Mouse (Mus musculus) right cerebral cortex, adult 2 months (tissue): ENCODE data around the gene Foxn1.

ENCODE experiments used
- DNase-seq, 2 experiments: peaks; one replicate each; pipeline ENCODE4 v3.0.0; 2021 to 2022; ENCODE audit warnings: low spot score in 2 of 2

Gene Foxn1

DNA sequence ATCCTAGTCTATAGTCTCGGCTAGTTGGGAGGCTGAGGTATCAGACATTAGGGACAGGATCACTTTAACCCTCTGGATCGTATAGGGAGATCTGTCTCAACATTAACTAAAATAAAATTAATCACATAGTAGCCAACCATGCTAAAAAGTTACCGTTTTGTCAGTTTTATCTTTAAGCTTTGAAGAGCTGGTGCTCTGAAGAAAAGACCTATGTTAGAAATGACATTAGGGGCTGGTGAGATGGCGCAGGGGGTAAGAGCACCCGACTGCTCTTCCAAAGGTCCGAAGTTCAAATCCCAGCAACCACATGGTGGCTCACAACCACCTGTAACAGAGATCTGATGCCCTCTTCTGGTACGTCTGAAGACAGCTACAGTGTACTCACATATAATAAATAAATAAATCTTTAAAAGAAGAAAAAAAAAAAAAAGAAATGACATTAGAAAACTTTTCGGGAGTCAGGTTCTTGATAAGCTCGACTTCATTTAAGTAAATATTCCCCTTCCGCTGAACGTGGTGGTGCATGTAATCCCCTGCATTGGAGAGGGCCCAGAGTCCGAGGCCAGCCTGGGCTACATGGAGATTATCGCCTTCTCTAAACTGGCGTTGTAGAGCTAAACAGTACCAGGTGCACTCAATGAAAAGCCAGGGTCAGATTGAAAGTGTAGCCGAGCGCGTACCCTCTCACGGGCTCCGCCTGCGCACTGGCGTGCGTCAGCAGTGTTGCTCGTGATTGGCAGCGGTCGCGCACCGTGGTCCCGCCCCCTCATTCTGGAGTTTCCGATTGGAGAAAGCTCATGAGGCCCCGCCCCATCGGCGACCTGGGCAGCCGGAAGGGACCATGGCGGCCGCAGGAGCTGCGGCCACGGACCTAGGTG is 58.5 kb downstream of the Foxn1 start, which contains the start of gene Pigs:
Gene Pigs, plus strand, starts transcription at position 782 of the 878 bp plus-strand sequence.
- DNase-seq, result peak; percentile 97

DNA sequence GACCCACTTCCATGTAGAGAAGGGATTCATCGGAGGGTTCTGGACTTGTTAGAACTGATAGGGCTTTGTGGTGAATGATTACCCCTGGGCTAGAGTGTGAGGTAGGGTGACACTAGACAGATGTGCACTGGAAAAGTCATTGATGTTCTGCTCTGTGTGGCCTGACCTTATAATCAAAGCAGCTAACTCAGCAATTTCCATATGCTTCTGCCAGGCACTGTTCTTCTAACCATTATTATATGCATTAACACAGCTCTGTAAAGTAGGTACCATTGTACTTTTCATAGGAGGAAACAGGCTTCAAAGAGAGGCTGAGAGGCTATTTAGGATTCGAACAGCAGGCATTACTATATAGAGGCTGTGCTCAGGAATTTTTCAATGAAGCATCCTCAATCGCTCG is 59.1 kb downstream of the Foxn1 start:
- DNase-seq, result no peak

DNA sequence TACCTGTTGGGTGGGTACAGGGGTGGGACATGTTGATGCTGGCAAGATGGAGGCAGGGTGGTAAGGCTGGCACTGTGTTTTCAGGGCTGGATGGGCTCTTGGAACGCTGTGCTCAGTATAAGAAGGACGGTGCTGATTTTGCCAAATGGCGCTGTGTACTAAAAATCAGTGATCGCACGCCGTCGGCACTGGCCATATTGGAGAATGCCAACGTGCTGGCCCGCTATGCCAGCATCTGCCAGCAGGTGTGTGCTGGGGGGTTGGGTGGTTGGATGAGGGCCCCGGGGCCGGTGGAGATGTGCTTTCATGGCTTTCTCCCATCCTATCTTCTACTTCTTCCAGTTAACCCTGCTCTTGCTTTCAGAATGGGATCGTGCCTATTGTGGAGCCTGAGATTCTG is 61.4 kb downstream of the Foxn1 start:
- DNase-seq, result no peak

DNA sequence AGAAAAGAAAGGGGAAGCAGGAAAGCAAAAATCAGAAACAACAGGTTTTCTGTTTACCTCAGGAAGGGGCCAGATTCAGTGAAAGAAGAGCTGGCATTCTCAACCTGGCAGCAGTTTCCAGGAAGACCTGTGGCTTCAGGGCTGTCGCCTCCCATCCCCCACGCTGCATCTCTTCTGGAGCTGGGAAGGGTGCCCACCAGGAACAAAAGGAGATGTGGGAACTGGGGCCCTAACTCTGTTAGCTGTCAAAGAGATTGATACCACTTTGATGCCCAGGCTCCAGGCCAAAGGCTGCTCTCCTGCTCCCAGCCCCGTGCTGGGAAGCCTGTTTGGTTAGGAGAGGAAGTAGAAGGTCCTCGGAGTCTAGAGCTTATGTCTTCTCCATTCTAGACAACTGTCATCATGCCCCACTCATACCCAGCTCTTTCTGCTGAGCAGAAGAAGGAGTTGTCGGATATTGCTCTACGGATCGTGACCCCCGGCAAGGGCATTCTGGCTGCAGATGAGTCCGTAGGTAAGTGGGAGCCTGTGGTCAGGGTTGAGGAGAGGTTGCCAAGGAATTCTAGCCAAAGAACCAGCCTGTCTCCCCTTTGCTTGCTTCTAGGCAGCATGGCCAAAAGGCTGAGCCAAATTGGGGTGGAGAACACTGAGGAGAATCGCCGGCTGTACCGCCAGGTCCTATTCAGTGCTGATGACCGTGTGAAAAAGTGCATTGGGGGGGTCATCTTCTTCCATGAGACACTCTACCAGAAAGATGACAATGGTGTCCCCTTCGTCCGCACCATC is 62.2 kb downstream of the Foxn1 start:
- no peak for DNase-seq

DNA sequence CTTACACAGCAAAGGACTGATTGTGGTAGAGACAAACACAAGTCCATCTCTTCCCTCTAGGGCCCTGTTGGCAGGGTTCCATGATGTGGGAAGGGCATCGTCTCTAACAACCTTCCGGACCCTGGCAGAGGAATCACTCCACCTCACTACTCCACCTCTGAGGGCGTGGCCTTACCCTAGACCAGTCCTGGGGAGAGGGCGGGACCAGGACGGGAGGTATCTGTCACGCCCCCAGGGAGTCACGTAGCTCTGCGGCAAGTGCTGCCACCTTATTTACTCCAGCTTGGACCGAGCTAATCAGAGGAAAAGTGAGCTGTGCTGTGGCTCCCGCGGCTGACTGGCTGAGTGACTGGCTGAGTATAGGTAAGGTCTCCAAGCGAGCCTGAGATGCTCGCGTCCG is 63.5 kb downstream of the Foxn1 start, which contains the start of gene Aldoc:
Gene Aldoc, plus strand, starts transcription at position 109 of the 400 bp plus-strand sequence.
- DNase-seq, result peak; percentile 66 to 80

DNA sequence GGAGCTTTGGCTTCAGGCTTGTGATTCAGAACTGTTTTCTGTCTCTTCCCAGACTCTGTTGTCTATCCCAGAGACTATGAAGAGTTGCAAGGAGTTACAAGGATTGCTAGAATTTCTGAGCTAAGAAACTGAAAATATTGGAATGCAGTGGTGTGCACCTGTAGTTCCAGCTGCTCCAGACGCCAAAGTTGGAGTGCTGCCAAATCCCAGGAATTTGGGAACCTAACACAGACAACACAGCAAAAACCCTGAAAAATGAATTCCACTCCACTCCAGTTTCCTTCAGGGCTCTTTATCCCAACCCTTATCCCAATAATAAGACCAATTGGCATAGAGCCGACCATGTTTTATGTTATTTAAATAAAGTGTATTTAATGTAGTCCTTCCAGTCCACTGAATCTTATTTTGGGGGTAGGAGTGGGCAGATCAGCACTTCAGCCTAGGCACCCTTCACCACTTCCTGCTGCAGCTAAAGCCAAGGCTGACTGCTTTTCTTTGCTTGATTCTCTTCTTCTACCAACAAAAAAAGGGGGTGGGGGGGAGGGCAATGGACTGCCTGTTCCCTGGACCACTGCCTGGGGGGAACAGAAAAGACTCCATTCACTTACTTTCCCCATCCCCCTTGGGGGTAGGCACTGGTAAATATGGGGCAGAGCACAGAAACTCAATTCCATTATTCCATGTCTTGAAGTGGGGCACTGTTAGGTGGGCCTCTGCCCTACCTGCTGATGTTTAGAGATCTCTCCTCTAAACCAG is 64.1 kb downstream of the Foxn1 start:
- DNase-seq, result no peak

DNA sequence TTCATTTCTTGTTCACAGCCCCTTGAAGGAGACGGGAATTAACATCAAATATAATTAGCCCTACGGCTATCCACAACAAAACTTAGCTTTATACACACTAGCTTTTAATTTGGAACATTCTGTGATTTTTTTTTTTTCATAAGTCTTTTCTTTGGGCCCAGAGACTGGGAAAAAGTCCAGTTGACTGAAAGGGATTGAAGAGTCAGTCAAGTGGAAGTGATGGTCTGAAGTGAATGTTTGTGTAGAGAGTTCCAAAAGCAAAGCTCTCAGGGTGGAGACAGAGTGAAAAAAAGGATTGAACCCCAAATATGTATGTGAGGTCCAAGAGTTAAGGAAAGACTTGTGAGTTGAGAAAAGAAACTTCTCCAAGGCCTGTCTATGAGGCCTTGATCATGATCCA is 67.9 kb downstream of the Foxn1 start:
- no peak for DNase-seq

DNA sequence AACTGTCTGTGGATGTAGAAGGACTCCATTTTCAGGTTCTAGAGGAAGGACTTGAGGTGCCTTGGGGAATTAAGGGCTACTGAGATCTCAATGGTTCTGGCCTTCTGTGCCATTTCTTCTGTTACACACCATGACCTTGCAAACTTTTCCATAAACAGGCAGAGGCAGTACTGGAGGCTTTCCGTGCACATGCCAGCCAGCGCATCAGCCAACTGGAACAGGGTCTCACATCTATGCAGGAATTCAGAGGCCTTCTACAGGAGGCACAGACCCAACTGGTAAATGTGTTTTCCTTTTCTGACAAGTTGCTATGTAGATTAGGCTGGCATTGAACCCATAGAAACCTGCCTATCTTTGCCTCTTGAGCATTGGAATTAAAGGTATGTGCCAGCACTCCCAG is 72.7 kb downstream of the Foxn1 start:
- no peak for DNase-seq

DNA sequence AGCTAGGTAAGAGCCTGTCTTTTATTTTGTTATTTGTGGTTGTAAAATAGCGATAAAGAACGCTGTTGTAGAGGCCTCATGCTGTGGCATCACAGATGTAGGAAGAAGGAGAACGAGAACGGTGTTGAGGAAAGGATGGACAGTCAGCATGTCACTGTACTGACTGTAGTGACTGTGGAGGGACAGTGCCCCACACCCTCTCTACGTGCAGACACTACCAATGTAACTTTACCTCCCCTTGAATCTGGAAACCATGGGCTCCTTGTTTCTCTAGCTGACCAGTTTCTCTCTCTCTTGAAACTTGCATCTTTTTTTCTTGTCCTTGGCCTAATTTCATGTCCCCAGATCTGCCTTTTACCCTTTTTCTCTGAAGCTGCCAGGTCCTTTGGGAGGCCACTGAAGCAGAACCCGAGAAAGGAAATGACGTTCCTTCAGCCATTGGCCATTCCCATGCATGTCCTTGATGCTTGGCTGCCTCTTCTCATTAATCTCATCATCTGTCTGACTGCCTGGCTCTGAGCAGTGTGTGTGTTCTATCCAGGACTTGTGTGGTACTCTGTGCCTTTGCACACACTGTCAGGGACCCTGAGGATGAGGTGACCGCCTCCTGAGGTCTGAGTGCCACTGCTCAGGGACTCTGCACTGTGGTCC is 75.4 kb downstream of the Foxn1 start:
- no peak for DNase-seq
